Mouse (Mus musculus): ENCODE data around the gene Sdccag8.
"Not testable (repeated sequence)": the region's sequence is repeated elsewhere in the genome, so short reads cannot be mapped to it uniquely, and the experiment has no call there.

Sdccag8 gene

DNA sequence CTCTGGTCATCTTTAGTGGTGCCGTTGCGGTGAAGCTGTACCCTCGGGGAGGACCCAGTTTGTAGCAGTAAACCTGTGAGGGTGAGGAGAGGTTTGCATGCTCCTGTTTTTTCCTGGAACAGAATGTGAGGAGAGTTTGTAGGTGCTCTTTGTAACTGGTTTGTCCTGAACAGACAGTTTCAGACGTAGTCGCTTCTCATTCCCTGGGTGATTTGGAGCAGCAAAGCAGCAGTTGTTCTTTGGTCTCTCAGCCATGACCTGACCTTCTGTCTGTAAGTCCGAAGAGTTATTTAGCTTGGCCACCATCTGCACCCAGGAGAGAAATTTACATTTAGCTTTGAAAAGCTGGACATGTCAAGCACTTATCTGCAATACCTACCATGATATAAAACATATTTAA lies 65.2 kb downstream of the Sdccag8 start:
- DNase-seq, result peak; percentile 26

- peak; percentile 67 for DNase-seq
Measured at GRCm38 (mm10) chr1:176880101-176880500, 65.6 kb downstream of the Sdccag8 start.

- DNase-seq, result no peak
Measured at GRCm38 (mm10) chr1:176880943-176881342, 66.5 kb downstream of the Sdccag8 start.

DNA sequence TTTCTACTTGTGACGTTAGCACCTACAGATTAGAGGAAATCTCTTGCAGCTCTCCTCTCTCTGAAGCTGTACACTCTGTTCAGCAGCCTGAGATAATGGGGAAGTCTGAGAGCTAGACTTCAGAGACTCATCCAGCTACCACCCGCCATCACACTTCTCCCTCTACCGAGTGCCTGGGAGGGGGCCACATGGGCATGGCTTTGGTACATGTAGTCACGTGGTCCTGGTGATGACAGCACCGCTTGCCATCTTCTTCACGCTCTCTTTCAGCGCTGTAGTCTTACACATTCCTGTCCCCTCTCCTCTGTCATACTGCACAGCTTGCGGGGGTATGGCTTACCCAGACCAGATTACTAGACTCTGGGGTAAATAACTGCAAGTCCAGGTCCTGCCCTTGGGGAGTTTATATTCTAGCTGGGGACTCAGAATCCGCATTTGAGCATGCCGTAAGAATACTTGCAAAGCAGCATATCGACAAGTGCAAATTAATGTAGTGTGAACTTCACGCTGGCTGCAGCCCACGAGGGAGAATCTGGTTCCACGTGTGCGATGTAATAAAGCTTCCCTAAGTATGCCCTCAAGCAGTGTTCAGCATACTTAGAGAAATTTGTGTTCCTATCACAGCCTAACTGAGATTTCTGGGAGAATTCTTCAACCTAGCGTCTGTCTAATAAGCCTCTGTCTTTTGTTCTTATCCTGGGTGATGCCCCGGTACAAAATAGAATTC lies 70.9 kb downstream of the Sdccag8 start:
- DNase-seq, result peak; percentile 18

DNA sequence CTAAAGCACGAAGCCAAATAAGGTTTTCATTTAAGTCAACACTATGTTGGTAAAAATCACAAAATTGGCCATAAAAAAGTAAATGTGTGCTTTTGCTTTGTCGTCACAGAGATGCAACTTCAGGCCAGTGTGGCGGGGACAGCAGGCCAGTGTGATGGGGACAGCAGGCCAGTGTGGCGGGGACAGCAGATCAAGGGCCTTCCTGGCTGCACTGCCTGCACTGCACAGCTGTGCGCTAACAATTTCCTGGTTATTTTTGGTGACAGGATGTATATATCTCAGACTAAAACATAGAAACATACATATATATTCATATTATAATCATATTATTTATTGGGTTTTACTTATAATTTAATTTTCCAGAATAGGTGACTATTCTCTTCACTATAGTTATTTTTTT lies 71.5 kb downstream of the Sdccag8 start:
- no peak for DNase-seq

DNA sequence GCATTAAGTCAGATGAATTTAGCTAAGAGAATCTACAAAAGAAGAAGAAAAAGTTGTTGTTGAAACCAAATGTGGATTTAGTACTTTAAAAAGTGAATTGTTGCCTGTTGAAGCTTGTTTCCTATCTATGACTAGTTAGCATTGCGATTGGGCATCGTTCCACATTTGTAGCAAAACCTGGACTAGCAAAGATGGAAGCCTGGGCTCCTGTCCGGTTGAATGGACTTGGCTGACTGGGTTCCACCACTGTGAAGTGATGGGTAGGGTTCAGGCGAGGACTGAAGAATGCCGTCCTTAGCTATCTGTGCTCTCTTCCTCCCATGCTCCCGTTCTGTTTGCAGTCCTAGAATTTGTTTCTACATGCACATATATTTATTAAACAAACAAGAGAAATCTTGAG lies 89.3 kb downstream of the Sdccag8 start:
- no peak for DNase-seq

- DNase-seq, result no peak
Measured at GRCm38 (mm10) chr1:176915946-176916345, 101.5 kb downstream of the Sdccag8 start.

GRCm38 (mm10) chr1:176919486-176919885 lies 105.0 kb downstream of the Sdccag8 start:
- no peak for DNase-seq

- peak; percentile 31 for DNase-seq
Measured at GRCm38 (mm10) chr1:176922842-176923241, 108.4 kb downstream of the Sdccag8 start.

DNA sequence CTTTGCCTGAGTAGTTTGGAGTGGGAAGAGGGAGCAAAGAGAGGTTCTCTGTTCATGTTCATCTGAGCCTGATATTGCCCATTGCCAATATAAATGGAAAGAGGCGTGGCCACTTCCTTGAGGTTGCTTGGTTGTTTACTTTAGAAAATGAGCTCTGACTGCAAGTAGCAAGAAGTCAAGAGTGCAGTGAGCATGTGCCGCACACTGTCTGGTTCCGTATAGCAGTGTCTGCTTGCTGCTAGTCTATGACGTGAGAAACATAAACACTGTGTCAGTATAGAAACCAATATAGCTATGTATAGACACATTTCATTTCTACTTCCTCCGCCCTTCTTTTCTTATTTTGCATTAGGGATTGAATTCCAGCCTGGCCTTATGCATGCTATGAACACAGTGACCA lies 111.5 kb downstream of the Sdccag8 start:
- DNase-seq, result no peak

- no peak for DNase-seq
Measured at GRCm38 (mm10) chr1:176927312-176927711, 112.9 kb downstream of the Sdccag8 start.

- peak; percentile 72 for DNase-seq
Measured at GRCm38 (mm10) chr1:176929710-176930109, 115.2 kb downstream of the Sdccag8 start.

DNA sequence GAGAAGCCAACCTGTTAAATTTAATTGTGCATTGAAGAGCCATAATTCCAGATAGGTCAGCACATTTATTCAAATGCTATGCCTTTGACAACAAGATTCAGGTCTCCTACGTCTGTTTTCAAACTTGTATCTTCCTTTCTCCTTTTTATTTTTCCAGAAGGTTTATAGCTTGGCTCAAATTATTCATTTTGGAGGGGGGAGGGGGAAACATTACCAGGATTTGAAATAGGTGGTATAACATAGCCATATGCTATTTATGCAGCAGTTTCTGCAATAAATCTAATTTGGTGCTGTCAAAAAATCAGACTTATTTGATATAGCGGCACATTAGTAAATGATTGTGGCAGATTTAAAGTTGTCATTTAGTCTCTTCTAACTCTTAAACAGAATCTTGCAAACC lies 116.1 kb downstream of the Sdccag8 start:
- DNase-seq, result no peak

- no peak for DNase-seq
Measured at GRCm38 (mm10) chr1:176930981-176931500, 116.6 kb downstream of the Sdccag8 start.

DNA sequence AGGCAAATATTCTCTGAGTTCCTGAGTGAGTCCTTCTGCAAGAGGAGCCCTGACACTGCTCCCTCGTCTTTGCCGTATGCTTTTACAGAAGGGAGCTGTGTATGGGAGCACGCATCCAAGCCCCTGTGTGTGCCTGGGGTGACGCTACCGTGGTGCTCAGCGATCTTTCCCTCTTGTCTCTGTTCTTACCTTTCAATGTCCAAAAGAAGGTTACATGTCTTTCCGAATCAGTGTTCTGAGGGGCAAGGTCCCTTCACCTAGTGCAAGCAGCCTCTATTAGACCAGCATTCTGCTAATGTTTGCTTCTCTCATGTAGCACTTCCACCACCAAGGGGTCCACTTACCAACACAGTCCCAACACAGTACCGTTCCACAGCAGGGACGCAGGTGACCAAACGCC lies 117.1 kb downstream of the Sdccag8 start:
- DNase-seq, result no peak

DNA sequence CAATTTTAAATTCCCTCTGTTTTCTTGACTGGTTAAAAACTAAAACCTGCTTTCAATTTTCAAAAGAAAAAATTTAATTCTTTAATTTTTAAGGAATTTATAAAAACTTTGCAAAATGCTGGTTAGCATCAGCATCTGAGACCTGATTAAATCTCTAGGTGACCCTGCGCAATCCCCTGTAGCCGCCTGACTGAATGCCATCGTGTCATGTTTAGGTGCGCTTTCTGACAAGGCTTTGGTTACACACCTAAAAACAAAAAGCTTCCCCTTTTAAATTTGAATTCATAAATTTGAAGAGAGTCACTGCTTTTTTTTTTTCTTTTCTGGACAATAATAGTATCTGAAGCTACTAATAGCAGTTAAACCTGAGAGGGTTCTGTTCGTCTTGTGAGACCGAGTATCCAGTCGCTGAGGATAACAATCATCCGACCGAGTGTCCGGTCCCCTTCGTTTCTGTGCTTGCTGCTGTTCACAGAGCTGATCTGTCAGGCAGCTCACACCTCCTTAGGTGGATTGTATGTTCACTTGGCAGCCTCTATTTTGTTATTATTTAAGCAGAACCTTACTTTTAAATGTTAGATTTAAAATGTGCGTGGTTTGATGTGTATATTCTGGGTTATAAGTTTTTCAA lies 118.0 kb downstream of the Sdccag8 start:
- no peak for DNase-seq

DNA sequence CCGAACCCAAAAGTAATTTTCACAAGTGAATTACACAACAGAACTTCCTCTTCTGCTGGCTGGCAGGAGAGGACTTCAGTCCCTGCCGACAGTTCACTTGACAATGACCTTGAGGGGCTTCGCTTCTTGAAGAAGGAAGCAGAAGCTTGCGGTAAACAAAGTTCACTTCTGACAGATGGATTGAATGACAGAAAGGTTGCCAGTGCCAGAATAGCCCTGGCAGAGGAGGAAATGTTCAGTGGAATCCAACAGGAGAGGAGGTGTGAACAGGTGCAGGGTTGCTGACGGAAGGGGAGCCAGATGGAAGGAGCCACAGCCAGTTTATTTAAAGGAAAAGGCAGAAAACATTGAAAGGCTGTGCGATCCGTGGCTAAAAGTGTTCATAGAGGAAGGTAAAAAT lies 118.9 kb downstream of the Sdccag8 start:
- DNase-seq, result no peak

- no peak for DNase-seq
Measured at GRCm38 (mm10) chr1:176934043-176934762, 119.7 kb downstream of the Sdccag8 start.

- no peak for DNase-seq
Measured at GRCm38 (mm10) chr1:176939901-176940341, 125.5 kb downstream of the Sdccag8 start.

DNA sequence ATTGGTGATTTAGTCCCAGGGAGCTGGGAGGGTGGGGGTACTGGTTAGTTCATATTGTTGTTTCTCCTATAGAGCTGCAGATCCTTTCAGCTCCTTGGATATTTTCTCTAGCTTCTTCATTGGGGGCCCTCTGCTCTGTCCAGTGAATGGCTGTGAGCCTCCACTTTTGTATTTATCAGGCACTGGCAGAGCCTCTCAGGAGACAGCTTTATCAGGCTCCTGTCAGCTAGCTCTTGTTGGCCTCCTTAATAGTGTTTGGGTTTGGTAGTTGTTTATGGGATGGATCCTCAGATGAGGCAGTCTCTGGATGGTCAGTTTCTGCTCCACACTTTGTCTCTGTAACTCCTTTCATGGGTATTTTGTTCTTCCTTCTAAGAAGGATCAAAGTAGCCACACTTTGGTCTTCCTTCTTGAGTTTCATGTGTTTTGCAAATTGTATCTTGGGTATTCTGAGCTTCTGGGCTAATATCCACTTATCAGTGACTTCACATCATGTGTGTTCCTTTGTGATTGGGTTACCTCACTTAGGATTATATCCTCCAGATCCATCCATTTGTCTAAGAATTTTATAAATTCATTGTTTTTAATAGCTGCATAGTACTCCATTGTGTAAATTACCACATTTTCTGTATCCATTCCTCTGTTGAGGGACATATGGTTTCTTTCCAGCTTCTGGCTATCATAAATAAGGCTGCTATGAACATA lies 127.0 kb downstream of the Sdccag8 start:
- DNase-seq, result not testable (repeated sequence)

DNA sequence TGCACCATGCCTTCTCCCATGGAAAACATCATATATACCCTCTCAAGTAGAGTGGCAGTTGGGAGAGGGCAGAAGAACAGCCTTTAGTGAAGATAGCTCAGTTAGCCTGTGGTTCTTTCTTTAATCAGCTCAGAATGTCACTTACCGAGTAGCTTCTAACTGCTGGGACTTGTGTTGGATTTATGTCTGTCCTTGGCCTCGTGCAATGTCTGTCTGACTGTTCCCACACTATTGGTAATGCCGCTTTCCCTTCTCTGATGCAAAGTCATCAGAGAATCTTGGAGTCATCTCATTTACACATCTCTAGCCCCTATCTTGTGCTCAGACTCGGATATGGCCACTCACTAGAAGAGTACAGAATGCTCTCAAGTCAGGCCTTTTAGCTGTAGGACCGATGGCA lies 128.7 kb downstream of the Sdccag8 start:
- DNase-seq, result no peak

DNA sequence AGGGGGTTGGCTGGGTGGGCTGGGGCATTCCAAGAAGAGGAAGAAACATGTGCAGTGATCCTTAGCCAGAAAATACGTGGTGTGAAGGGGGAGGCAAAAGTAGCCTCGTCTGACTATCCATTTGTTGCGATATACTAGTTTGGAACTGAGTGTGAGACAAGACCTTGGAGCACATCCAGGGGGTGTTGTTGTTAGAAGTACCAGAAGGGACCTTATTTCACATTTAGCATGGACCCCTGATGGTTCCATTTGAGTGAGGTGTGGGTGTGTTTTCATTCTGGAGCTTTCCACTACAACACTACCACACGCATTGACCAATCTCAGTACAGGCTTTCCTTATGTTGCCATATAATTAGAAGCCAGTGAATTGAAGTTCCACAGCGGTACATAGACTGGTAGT lies 129.5 kb downstream of the Sdccag8 start:
- no peak for DNase-seq
